Mouse (Mus musculus) neural tube, embryonic 11.5 days (tissue): Measurements from ENCODE around the gene Calm4. TPM values are rescaled to one million over a fixed set of nuclear protein-coding genes. Genes with fewer than 3 reads are reported as not detected.
"Not testable (repeated sequence)": the region's sequence is repeated elsewhere in the genome, so short reads cannot be mapped to it uniquely, and the experiment has no call there.

Experiments
- ATAC-seq: fragments of 200-750 bp; cut with Nextera tagmentation; 2 replicates; pipeline ENCODE4 v1.8.0; 2017; ENCODE audit warnings: moderate number of reproducible peaks, mild to moderate bottlenecking, moderate TSS enrichment, moderate library complexity; ENCODE audit not compliant: insufficient read depth, low FRiP score, low TSS enrichment
- DNase-seq: peaks from one replicate; pipeline ENCODE4 v3.0.0-alpha.2; 2015; ENCODE audit warnings: low spot score
- H3K27ac ChIP-seq: fragments of 300-500 bp; sonication (generic); 2 replicates; pipeline ENCODE4 v1.5.1; 2014; ENCODE audit warnings: low read depth, mild to moderate bottlenecking, low read length
- H3K27me3 ChIP-seq: fragments of 300-500 bp; sonication (generic); 2 replicates; pipeline ENCODE4 v1.6.1; 2014; ENCODE audit warnings: mild to moderate bottlenecking, low read length, mixed read lengths; ENCODE audit not compliant: control insufficient read depth, insufficient read depth
- H3K36me3 ChIP-seq: fragments of 300-500 bp; sonication (generic); 2 replicates; pipeline ENCODE4 v1.6.1; 2014; ENCODE audit warnings: mild to moderate bottlenecking, low read length, moderate library complexity, mixed read lengths; ENCODE audit not compliant: control insufficient read depth, insufficient read depth
- H3K4me1 ChIP-seq: fragments of 300-500 bp; sonication (generic); 2 replicates; pipeline ENCODE4 v1.6.1; 2014; ENCODE audit warnings: low read length, mixed read lengths; ENCODE audit not compliant: control insufficient read depth, insufficient read depth
- H3K4me2 ChIP-seq: fragments of 300-500 bp; sonication (generic); 2 replicates; pipeline ENCODE4 v1.6.1; 2014; ENCODE audit warnings: low read depth, mild to moderate bottlenecking, moderate library complexity
- H3K4me3 ChIP-seq: fragments of 300-500 bp; sonication (generic); 2 replicates; pipeline ENCODE4 v1.5.1; 2014; ENCODE audit warnings: low read depth, low read length
- H3K9ac ChIP-seq: fragments of 300-500 bp; sonication (generic); 2 replicates; pipeline ENCODE4 v1.6.1; 2014; ENCODE audit warnings: mild to moderate bottlenecking, low read length
- H3K9me3 ChIP-seq: fragments of 300-500 bp; sonication (generic); 2 replicates; pipeline ENCODE4 v1.6.1; 2016; ENCODE audit warnings: low read length; ENCODE audit not compliant: control insufficient read depth
- WGBS: fragments of 180-500 bp; shearing (Covaris S2); extraction: QIAGEN DNeasy Blood & Tissue Kit; methylation state at CpG from one replicate; pipeline ENCODE4 v1.1.7; 2014; 5-methylcytosine and 5-hydroxymethylcytosine counted together
- polyA plus RNA-seq: library from polyadenylated mRNA; unstranded; fragments of >200 nt; fragmentation: Nextera tagmentation; extraction: Ambion mirVana; gene quantifications from 2 replicates; pipeline ENCODE4 v1.2.1, GENCODE M21; 2014

The Calm4 gene
- not detected in 2 replicates for polyA plus RNA-seq

DNA sequence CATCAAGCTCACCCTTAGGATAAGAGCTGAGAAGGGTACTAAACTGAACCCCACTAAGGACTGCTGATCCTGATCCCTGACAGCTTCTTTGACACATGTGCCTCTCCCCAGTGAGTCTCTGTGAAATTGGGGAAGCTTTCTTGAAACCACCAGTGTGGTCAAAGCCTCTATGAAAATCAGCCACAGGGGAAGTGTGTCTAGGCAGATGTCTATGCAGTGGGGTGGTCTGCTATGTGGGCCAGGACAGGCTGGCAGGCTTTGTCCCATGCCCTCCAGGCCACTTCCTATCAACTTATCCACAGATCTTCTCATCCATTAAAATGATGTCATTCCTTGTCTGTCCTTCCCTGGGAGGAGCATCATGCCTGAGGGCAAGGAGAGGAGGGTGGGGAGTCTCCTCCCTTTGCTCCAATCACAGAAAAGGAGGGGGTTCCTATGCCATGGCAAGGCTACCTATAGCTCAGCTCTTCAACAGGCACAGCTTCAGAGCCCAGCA is at the start of gene Calm4:
Calm4 (plus strand) TSS at position 446 of the 496 bp plus-strand sequence.
- not testable (repeated sequence) for H3K27ac ChIP-seq, H3K9me3 ChIP-seq, DNase-seq, H3K4me3 ChIP-seq, H3K4me2 ChIP-seq, H3K36me3 ChIP-seq, H3K9ac ChIP-seq, ATAC-seq, H3K4me1 ChIP-seq, H3K27me3 ChIP-seq

DNA sequence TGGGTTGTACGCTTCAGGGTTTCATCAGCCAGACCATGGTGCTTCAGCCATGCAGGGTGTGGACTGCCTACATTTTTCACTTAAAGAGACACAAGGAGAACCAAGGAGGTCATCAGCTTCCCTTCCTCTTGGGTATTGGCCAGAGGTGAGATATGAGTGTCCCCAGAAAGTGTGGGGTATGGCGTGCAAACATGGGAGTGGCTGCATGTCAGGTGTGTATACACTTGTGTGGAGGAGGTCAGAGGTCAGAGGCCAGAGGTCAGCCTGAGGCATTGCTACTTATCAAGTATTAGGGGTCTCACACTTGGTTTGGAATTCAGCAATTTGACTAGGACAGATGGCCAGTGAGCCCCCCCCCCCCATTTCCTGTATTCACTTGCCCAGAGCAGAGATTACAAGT is 49.0 kb upstream of the Calm4 start:
- Histone ChIP-seq H3K4me1 (no peaks in the 10 kb centered on the region), H3K4me2 (no peak overlapping the region), H3K27ac (no peak overlapping the region), H3K9ac (no peak overlapping the region), H3K9me3 (no peaks in the 10 kb centered on the region), H3K4me3 (no peak overlapping the region), H3K36me3 (no peaks in the 10 kb centered on the region), H3K27me3 (no peaks in the 10 kb centered on the region)
- WGBS: 79% methylated on average over 2 of the region's 2 CpGs
- no peak for ATAC-seq
- no peak for DNase-seq

DNA sequence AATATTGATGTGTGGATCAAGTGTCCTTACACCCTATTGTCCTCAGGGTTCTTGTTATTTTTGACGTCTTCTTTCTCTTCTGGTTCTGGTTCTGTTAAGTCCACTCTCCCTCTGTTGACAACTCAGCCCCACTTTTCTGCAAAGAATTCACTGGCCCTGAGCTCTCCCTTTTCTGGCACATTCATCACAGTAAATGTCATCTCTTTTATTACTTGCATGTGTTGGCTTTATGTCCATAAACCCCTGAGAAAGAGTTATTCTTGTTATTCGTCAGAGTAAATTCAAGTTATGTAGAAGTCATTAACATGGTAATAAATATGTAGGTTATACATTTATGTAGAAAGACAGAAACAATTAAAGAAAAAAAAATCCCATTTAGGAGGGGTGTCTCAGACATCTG is 48.0 kb upstream of the Calm4 start:
- ATAC-seq (no peak), DNase-seq (no peak)
- no peaks in the 10 kb centered on the region for H3K9me3 ChIP-seq
- H3K4me1 ChIP-seq: no peaks in the 10 kb centered on the region
- no peak overlapping the region for H3K9ac ChIP-seq
- no peak overlapping the region for H3K4me3 ChIP-seq
- H3K4me2 ChIP-seq: no peak overlapping the region
- no peak overlapping the region for H3K27ac ChIP-seq
- 64% methylated on average over 2 of the region's 2 CpGs for WGBS
- no peaks in the 10 kb centered on the region for H3K36me3 ChIP-seq
- no peaks in the 10 kb centered on the region for H3K27me3 ChIP-seq

DNA sequence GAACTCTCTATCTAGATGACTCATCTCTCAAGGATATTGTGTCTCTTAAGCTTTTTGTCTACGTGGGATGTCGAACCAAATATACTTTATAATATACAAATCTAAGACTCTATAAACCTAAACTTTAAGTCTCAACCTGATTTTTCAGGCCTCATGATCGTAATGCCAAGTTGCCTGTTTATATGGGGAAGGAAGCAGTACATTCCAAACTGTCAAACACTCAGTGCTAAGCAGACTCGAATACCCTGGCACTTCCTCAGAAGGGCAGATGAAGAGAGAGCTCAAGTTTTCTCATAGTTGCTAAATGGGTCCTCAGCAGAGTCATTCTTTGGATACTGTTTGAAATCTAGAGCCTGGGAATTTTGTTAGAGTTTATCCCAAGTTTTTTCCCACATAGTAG is 40.9 kb upstream of the Calm4 start:
- Histone ChIP-seq H3K4me3 (no peak overlapping the region), H3K4me1 (no peaks in the 10 kb centered on the region), H3K4me2 (no peak overlapping the region), H3K27me3 (no peaks in the 10 kb centered on the region), H3K9ac (no peak overlapping the region), H3K36me3 (no peaks in the 10 kb centered on the region), H3K9me3 (no peaks in the 10 kb centered on the region), H3K27ac (no peak overlapping the region)
- 89% methylated on average over 4 of the region's 4 CpGs for WGBS
- ATAC-seq (no peak), DNase-seq (no peak)

DNA sequence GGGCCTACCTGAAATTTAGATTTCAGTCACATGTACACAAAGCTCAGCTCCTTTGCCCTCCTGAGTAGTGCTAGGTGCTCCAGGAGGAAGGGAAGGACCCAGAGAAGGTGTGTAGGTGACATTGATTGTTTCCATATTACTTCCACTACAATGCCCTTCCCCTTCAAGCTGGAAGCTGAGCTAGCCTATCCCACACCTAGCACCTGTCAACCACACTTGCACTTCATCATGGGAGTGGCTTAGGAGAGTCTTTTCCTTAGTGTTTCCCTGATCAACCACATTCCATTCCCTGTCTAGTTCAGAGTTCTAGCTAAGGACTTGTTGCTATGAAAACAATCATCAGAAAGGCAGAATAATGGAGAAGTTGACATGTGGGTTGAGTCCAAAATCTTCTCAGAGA is 38.8 kb upstream of the Calm4 start:
- Histone ChIP-seq H3K27ac (no peak overlapping the region), H3K27me3 (no peaks in the 10 kb centered on the region), H3K36me3 (no peaks in the 10 kb centered on the region), H3K9me3 (no peaks in the 10 kb centered on the region), H3K4me1 (no peaks in the 10 kb centered on the region), H3K9ac (no peak overlapping the region), H3K4me3 (no peak overlapping the region), H3K4me2 (no peak overlapping the region)
- DNase-seq: no peak
- ATAC-seq: no peak

DNA sequence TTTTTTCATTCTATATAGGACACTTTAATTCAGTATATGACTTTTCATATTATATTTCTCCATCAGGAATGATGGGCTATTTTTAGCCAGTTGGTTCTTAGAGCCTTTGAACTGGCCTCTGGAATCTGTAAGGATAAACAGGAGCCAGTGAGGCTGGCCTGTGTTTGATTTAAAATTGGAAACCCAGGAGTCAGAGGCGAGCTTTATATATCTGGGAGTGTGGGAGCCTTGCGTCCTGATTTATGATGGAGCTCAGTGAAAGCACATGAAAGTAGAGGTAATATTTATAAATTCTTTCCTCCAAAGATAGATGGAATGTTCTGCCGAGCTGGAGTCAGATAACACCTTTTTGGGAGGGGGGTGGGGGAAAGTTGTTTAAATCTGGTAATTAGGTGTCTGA is 38.2 kb upstream of the Calm4 start:
- no peak overlapping the region for H3K4me3 ChIP-seq
- H3K27ac ChIP-seq: no peak overlapping the region
- no peaks in the 10 kb centered on the region for H3K4me1 ChIP-seq
- H3K9ac ChIP-seq: no peak overlapping the region
- no peaks in the 10 kb centered on the region for H3K36me3 ChIP-seq
- ATAC-seq (no peak), DNase-seq (no peak)
- H3K9me3 ChIP-seq: no peaks in the 10 kb centered on the region
- no peak overlapping the region for H3K4me2 ChIP-seq
- H3K27me3 ChIP-seq: no peaks in the 10 kb centered on the region
- 65% methylated on average over 3 of the region's 3 CpGs for WGBS

DNA sequence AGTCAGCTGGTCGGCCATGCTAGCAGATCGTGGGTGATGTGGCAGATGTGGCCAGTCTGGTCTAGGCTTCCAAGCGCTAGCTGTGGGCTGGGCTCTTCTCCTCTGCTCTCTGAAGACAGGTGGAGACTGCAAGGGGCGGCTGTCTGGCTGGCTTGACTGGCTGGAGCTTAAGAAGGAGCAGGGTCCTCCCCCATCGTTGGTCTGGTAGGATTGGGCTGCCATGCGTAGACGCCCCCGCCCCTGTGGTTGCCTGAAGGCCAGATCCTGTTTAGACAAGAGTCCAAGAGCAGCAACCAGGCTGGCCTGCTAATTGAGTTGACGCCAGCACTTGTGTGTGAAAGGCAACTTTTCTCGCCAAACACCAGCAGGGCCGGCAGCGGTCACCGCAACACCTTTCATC is 33.4 kb upstream of the Calm4 start, which contains the start of gene Calml3:
Calml3 (minus strand) TSS at position 131 of the 400 bp plus-strand sequence.
- H3K4me2 ChIP-seq: no peak within 1 kb of the TSS
- no peaks in the 10 kb centered on the region for H3K36me3 ChIP-seq
- no peaks in the 10 kb centered on the region for H3K27me3 ChIP-seq
- no peaks in the 10 kb centered on the region for H3K9me3 ChIP-seq
- WGBS: 90% methylated on average over 13 of the region's 13 CpGs
- DNase-seq: no peak
- no peak within 1 kb of the TSS for H3K27ac ChIP-seq
- no peak within 1 kb of the TSS for H3K9ac ChIP-seq
- H3K4me1 ChIP-seq: no peaks in the 10 kb centered on the region
- H3K4me3 ChIP-seq: no peak within 1 kb of the TSS
- no peak for ATAC-seq

DNA sequence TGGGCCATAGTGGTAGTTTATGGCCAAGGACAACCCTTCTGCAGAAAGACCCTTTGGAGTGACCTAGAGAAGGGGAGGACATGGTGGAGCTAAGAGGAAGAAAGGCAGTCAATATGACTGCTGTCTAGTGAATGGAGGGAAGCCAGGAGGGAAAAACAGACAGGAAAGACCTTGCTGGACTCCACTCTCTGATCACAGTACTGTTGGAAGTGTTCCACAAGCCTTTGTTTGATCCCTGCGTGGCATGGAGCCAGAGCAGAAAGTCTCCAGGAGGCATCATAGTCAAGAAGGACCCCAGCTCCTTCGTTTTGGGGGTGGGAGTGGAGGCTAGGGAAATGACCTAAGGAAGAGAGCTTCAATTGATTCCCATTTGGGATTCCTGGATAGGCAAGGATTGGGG is 32.4 kb upstream of the Calm4 start:
- Histone ChIP-seq H3K27ac (no peak overlapping the region), H3K4me1 (no peaks in the 10 kb centered on the region), H3K9ac (no peak overlapping the region), H3K4me2 (no peak overlapping the region), H3K9me3 (no peaks in the 10 kb centered on the region), H3K27me3 (no peaks in the 10 kb centered on the region), H3K36me3 (no peaks in the 10 kb centered on the region), H3K4me3 (no peak overlapping the region)
- WGBS: 80% methylated on average over 2 of the region's 2 CpGs
- DNase-seq: no peak
- ATAC-seq: no peak

DNA sequence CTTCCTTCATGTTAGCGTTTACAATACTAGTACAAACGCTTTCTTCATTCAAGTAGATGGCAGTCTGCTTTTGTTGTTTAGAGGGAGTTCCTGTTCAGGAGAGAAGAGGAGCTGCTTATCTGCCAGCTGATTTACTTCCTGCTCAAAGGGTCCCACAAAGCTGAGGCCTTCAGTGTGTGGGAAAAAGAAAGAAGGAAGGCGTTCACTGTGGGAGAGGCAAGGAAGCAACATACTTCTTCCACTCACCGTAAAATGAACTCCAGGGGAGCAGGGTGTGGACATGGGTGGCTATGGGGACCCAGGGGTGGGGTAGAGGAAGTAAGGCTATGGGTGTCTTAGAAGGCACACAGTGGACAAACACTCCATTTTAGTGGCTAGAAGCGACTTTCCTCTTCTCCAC is 31.9 kb upstream of the Calm4 start:
- Histone ChIP-seq H3K4me1 (no peaks in the 10 kb centered on the region), H3K27me3 (no peaks in the 10 kb centered on the region), H3K9me3 (no peaks in the 10 kb centered on the region), H3K4me2 (no peak overlapping the region), H3K4me3 (no peak overlapping the region), H3K36me3 (no peaks in the 10 kb centered on the region), H3K9ac (no peak overlapping the region), H3K27ac (no peak overlapping the region)
- no peak for ATAC-seq
- 88% methylated on average over 5 of the region's 5 CpGs for WGBS
- no peak for DNase-seq
